Mouse (Mus musculus) mesoderm, embryonic 11.5 days (tissue): ENCODE data around the gene Scn5a.

ENCODE experiments used
- DNase-seq: peaks from one replicate; pipeline ENCODE4 v3.0.0-alpha.2; 2012; ENCODE audit warnings: low read depth, low spot score

Scn5a gene

DNA sequence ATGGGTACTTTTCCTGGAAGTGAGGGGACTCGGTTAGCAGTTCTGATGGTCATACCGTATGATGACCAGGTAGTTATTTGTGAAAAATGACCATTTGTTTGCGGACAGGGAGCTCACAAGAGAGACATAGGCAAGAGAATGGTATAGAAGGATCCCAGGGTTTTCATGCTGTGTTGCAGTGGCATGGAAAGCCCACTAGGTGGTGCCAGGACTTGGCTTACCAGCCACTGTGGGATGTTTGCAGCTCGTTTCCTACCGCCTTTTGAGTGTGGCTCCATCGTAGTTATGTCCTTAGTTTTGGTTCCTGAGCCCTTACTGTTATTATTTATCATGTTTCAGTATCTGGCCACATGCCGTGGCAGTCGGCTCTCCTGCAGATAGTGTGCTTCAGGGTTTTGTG is 118.4 kb downstream of the Scn5a start:
- peak; percentile 66 for DNase-seq

DNA sequence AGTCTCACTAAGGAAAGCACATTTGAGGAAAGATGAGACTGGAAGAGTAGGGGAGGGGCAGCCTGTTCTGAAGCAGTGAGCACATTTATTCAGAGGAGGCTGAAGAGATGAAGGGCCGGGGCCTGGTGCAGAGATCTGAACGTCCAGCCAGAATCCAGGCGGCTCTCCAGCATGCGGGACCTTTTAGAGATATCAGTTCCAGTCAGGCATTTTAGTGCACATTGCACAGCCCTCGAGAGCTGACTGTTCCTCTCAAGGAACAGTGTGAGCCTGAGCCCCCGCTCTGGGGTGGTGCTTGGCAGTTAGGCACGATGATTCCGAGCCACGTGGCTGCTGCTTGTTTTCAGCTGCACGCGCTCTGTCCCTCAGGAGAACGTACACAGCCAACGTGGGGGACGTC is 121.7 kb downstream of the Scn5a start:
- DNase-seq = no peak

DNA sequence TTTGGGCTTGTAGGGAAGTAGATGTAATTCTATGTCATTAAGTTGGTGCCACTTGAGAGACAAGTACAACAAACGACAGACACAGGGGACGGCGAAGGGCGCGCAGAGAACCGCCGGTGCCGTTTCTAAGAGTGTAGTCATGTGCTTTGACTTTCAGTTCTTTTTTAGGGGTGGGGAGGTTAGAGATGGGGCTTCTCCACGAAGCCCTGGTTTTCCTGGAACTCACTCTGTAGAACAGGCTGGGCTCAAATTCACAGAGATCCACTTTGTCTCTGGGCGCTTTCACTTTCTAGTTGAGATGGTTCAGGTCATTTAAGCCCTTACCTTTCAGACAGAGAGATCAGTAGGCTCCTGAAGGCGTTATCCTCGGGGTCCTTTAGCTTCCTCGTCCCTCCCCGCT is 122.8 kb downstream of the Scn5a start:
- DNase-seq = no peak

DNA sequence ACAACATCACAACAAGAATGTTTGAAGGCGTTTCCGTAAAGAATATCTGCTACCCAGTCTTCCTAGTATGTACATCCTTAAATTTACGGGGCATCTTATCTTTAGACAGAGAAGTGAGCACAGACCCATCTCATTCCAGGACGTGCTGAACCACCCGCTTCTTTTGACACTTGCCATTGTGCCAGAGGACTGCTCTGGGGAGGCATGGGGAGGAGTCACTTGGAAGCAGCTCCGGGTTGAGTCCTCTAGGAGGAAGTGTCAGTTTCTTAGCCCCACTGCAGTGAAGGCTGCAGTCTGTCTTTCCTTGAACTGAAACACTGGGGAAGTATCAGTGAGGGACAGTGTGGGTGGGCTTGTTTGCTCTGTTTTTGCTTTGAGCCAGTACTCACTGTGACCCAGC is 133.1 kb downstream of the Scn5a start:
- no peak for DNase-seq

DNA sequence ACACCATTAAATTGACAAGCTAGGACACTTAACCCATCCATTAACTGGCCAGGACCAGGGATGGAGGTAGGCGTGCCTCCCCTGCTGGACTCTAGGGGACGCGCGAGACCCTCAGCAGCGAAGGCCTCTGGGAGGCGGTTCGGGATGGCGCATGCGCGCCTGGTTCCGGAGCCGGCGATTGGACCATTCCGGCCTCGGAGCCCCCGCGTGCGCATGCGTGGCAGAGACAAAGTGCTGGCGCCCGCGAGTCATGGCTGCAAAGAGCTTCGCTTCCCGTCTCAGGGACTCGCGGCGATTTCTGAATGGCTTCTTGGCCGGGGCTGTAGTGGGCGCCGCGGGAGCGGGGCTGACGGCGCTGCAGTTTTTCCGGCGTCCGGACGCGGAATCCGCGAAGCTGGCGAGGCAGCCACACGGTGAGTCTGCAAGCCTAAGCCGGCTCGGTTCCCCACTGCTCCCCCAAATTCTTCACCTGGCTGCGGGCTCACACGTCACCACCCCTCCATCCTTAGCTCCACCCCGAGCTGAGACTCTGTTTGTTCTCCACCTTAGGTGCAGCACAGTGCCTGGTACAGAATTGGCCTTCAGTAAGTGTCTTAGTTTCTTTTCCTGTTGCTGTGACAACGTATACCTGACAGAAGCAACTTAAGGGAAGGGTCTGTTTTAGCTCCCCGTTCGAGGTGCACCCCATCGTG is 133.9 kb downstream of the Scn5a start, which contains the start of gene Exog:
TSS of gene Exog (plus strand) at position 206 of the 692 bp plus-strand sequence.
- DNase-seq = peak; percentile 99

DNA sequence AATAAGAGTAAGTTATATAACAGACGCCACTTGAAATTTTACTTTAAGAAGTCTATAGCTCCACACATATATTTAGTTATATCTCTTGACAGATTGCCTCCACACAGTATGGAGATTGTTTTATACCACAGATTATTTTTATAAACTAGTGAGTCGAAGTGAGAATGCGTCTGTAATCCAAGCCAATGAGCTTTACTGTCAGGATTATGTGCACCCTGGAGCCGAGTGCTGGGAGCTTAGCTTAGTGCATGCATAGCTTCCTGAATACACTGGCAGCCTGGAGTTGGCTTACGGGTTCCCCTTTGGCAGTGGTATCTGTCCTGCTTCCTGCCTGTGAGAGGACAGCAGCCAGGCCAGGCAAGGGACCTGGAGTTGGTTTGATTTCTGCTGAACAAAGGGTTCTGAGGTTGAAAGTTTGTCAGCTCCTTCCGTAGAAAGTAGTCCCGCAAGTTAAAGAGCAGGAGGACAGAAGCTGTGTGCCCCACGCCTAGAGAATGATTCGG is 140.3 kb downstream of the Scn5a start:
- DNase-seq = no peak

DNA sequence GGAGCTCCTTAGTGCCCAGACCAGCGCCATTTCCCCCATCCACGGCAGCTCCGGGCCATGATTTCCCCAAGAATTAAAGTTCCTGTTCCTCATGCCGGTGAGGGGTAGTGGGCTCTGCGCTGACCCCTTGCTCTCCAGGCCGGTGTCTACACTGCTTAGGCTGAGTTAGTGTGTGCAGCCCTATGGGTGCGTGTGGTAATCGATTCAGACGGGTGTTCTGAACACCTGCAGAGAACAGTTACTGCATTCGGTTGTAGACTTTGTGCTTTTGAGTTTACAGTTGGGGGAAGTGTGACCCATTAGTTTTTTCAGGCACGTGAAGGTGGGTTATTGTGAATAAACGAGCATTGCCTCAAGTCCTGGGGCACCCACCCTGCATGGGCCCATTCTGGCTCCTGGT is 140.8 kb downstream of the Scn5a start:
- DNase-seq = no peak

DNA sequence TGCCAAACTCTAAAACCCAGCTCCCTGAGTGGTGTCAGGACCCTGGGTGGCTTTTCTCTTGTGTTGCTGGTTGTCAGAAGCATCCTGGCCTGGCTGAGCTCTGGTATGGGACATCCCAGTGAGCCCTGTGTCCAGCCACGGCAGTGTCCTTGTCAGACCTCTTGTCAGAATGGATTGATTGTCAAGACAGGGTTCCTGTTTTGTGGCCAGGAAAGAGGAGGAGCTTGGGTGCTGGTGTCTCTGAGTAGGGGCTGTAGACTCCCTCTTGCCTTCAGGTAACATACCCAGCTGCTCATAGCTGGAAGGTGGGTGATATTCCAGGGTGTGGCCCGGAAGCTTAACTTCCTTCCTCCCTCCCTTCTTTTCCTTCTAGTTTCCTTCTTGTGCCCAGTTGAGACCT is 143.0 kb downstream of the Scn5a start:
- no peak for DNase-seq
